Mouse (Mus musculus) olfactory bulb, adult 2 months (tissue): ENCODE results near the gene Coro1a. TPM values are rescaled to one million over a fixed set of nuclear protein-coding genes. Genes with fewer than 3 reads are reported as not detected.

Experiments used
- H3K27ac ChIP-seq: fragments of 200-500 bp; 2 replicates; pipeline ENCODE4 v1.5.1; 2012; ENCODE audit warnings: low read depth, low read length; ENCODE audit not compliant: insufficient read depth
- H3K4me1 ChIP-seq: fragments of 200-500 bp; 2 replicates; pipeline ENCODE4 v1.6.1; 2012; ENCODE audit warnings: low read length; ENCODE audit not compliant: control insufficient read depth, insufficient read depth
- H3K4me3 ChIP-seq: fragments of 200-500 bp; 2 replicates; pipeline ENCODE4 v1.5.1; 2012; ENCODE audit warnings: mild to moderate bottlenecking, low read depth, low read length, moderate library complexity; ENCODE audit not compliant: insufficient read depth
- CTCF ChIP-seq: fragments of 200-500 bp; IDR thresholded peaks from 2 replicates; pipeline ENCODE4 v1.5.1; 2012; ENCODE audit warnings: low read depth, mild to moderate bottlenecking, low read length, moderate library complexity; ENCODE audit not compliant: insufficient read depth
- POLR2A ChIP-seq: fragments of 200-500 bp; IDR thresholded peaks from 2 replicates; pipeline ENCODE4 v1.6.1; 2012; ENCODE audit warnings: mild to moderate bottlenecking, low read depth, low read length, moderate library complexity; ENCODE audit not compliant: insufficient read depth
- whole genome bisulfite sequencing: fragments of 180-500 bp; shearing (Covaris S2); methylation state at CpG from one replicate; pipeline ENCODE4 v1.1.7; 2018; 5-methylcytosine and 5-hydroxymethylcytosine counted together
- polyA plus RNA-seq: library from polyadenylated mRNA; stranded (reverse); fragments of >200 nt; gene quantifications from 2 replicates; pipeline ENCODE4 v1.2.4, GENCODE M21; 2012; ENCODE audit warnings: low replicate concordance; ENCODE audit not compliant: missing spikeins, insufficient read depth, insufficient read length

Gene Coro1a
- polyA plus RNA-seq, 1 experiment: 309 TPM

DNA sequence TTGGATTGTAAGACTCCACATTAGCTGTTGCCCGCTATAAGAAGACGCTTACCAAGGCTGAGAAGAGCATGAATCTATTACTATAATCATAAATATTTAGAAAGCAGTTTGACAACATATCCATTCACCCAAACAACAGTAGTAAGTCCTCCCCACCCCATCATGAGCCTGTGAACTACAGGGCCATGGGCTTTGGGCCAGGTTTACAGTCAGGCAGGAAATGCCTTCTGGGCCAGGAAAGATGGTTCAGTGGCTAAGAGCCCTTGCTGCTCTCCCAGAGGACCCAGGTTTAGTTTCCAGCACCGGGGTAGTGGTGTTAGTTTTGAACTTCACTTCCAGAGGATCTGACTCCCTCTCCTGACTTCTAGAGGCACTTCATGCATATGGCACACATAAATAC lies 10.0 kb upstream of the Coro1a start:
- WGBS: 87% methylated on average over 3 of the region's 3 CpGs
- no peak overlapping the region for H3K27ac ChIP-seq
- no peak for TF ChIP-seq POLR2A
- TF ChIP-seq CTCF: no peak
- H3K4me3 ChIP-seq: no peak overlapping the region
- H3K4me1 ChIP-seq: no peaks in the 10 kb centered on the region

DNA sequence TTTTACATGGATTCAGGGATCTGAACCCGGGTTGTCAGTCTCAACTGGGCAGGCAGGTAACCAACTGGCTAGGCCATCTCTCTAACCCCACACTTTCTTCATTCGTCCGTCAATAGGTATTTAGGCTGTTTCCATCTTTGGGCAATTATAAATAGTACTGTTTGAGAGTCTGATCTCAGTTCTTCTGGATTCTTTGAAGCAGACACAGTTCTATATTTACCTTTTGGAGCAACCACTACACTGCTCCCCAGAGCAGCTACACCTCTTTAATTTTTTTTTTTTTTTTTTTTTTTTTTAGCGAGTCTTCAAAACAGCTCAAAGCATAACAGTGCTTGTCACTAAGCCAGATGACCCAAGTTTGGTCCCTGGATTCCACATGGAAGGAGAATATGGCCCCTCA lies 8.1 kb upstream of the Coro1a start:
- TF ChIP-seq CTCF: no peak
- TF ChIP-seq POLR2A: no peak
- H3K27ac ChIP-seq: no peak overlapping the region
- WGBS: 81% methylated on average over 4 of the region's 4 CpGs
- H3K4me3 ChIP-seq: no peak overlapping the region
- no peaks in the 10 kb centered on the region for H3K4me1 ChIP-seq

DNA sequence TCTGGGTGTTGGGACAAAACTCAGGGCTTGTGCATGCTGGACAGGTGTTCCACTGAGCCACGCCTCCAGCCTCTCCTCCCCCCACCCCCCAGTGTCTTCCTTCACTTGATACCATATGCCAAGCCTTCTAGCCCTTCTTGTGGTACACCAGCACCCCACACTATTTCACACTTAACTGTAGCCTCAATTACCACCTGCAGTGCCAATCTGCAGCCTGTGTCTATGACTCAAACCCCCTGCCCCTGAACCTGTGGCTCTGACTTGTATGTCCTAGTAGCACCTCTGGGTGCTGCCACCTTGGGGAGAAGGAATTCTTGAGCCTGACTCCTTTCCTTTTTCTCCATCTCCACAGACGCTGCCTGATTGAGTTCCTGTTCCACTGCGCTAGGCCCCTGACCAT lies 4.3 kb upstream of the Coro1a start:
- WGBS: 82% methylated on average over 3 of the region's 3 CpGs
- TF ChIP-seq CTCF (no peak), POLR2A (no peak)
- no peaks in the 10 kb centered on the region for H3K4me1 ChIP-seq
- no peak overlapping the region for H3K4me3 ChIP-seq
- H3K27ac ChIP-seq: no peak overlapping the region

DNA sequence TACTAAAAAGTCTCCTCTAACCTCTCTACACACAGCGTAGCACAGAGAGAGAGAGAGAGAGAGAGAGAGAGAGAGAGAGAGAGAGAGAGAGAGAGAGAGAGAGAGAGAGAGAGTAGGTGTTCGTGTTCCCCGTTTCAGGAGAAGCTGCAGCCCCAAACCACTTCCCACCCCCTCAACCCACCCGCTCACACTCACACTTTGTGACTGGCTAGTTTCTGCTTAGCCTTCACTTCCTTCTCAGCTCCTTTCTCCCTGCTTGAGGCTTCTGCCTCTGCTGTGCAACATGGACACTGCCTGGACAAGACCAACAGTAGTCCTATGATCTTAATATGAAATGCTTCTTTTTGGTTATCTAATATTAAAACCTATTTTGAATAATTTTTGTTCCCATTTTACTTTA lies 2.7 kb upstream of the Coro1a start:
- Histone ChIP-seq H3K27ac (no peak overlapping the region), H3K4me1 (0 out of 2 replicates have a peak, but pooled peaks cover under 1% of the 10 kb centered on the region), H3K4me3 (no peak overlapping the region)
- TF ChIP-seq POLR2A: no peak
- no peak for TF ChIP-seq CTCF
- 61% methylated on average over 4 of the region's 4 CpGs for WGBS

DNA sequence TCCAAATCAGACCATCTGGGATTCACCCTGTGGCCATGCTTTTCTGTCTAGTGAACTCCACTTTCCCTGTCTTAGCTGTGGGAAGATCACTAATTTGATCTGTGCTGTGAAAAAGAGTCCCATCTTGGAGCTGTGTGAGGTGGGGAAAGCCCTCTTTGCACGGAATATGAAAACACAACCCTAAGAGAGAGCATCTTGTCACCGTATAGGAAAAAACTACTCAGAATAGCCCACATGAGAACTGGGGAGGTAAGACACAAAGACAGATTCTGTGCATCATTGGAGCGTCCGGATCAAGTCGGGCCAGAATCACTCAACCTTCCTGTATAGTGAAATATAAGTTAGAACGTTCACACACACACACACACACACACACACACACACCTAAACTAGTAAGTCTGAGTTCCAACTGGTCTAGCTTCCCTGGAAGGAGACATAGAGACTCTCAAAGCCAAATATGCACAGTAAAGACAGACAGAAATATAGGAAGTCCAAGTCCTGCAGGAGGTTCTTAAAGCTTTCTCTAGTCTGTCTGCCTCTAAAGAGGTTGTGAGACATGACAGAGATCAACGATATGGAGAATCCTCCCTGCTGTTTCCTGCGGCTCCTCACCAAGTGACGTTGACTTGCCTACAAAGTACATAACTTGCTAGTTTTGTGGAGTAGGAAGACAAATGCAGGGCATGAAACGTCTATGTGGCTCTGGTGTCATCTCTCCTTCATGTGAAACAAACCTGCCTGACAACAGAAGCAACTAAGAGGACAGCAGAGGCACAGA lies 777 bp upstream of the Coro1a start:
- TF ChIP-seq CTCF (no peak), POLR2A (no peak)
- 86% methylated on average over 10 of the region's 10 CpGs for WGBS
- H3K4me3 ChIP-seq: no peak overlapping the region
- H3K27ac ChIP-seq: no peak overlapping the region
- peaks cover 15% of the 10 kb centered on the region for H3K4me1 ChIP-seq

DNA sequence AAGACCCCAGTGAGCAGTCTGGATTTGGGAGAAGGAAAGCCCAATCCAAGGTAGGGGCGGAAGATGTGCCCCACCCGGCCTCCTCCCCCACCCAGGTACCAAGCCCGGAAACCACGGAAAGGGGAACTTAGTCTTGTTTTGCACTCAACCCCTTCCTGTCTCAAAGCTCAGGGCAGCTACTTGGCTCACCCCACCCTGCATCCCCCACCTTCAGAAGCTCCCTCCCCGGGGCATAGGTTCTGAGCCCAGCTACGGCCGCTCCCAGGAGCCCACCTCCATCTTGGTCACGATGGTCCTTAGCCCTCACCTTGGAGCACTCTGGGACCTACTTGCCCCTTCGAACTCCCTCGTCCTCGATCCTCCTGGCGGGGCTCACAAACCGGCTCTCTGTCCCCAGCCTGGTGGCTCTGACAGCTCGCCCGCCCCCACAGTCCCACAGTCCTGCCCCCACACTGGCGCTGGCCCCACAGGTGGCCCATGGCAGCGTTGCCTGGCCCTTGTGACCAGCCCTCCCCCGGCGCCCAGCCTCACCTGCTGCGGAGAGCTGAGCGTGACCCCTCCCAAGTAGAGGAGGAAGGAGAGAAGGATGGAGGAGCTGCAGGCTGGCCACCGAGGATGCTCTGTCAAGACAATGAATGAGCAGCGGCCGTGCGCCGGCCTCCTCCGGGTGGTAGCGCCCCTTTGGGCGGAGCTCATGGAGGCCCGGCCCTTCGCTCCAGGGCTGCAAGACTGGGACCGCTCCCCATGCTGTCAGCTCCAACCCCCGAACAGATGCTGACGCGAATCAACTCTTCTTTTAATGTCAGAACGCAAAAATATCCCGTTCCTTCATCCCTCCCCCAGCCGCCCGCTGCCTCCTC lies 3.2 kb downstream of the Coro1a start:
- Histone ChIP-seq H3K27ac (peak overlapping the region; percentile 47; the same call in 1 of the 2 replicates), H3K4me3 (peak overlapping the region; percentile 67), H3K4me1 (peaks cover 34% of the 10 kb centered on the region)
- WGBS: 3% methylated on average over 39 of the region's 39 CpGs
- peak; percentile 68 for TF ChIP-seq POLR2A
- TF ChIP-seq CTCF: no peak

DNA sequence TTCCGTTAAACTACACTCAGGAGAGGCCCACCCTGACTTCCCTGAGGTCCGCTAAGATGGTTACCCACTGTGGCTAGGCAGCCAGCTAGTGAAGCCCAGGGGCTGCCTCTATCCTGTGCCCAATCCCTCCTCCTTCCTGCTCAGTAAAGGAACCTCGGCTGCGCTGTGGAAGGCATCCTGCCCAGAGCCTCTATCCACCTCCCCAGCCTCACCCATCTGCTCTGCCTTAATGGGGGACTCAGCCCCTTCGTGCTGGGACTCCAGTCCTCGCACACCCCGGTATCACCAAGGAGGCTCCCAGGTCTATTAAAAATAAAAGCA lies 3.9 kb downstream of the Coro1a start:
- H3K4me1 ChIP-seq: peaks cover 34% of the 10 kb centered on the region
- WGBS: 14% methylated on average over 7 of the region's 7 CpGs

DNA sequence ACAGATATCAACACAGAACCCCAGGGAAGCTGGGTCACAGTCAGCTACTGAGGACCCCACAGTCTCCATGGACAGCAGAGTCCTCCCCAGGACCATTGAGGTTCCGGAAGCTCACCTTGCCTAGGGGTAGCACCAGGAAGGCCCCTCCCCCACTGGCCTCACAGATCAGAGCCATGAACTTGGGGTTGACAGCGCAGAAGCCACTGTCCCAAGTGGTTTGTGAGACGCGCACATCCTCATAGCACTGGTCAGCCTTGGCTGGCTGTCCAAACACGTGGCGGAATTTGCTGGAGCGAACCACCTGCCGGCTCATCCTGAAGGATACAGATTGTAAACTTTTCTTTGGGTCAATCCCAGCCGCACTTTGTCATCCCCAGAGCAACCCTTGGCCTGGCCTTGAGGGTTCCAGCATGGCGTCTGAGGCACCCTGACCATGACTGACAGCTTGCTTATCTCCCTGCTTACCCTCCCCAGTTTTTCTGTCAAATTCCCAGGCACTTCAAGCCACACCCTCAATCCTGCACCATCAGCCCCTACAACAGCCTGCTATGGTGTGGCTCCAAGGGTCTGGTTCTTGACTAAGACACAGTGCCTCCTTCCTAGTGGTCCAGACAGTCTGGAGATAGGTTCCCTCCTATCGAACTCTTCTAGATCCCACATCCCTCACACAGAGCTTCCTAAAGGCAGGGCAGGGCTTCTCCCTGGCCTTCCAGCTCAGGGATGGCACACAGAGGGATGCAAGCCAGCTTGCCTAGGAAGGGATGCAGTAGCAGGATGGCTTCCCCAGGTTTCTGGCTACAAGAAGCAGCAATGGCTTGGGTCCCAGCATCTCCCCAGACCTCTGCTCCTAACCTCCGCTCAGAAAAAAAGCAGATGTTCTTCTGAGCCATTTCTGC lies 4.5 kb downstream of the Coro1a start:
- peak overlapping the region; percentile 67 for H3K4me3 ChIP-seq
- no peak overlapping the region for H3K27ac ChIP-seq
- WGBS: 84% methylated on average over 12 of the region's 12 CpGs
- TF ChIP-seq POLR2A: no peak
- no peak for TF ChIP-seq CTCF
- peaks cover 34% of the 10 kb centered on the region for H3K4me1 ChIP-seq

More for the DNA sequence above, 3.9 kb downstream of the Coro1a start:
- Histone ChIP-seq H3K27ac (peak overlapping the region; percentile 47; the same call in 1 of the 2 replicates), H3K4me3 (peak overlapping the region; percentile 67)
- no peak for TF ChIP-seq POLR2A
- no peak for TF ChIP-seq CTCF

DNA sequence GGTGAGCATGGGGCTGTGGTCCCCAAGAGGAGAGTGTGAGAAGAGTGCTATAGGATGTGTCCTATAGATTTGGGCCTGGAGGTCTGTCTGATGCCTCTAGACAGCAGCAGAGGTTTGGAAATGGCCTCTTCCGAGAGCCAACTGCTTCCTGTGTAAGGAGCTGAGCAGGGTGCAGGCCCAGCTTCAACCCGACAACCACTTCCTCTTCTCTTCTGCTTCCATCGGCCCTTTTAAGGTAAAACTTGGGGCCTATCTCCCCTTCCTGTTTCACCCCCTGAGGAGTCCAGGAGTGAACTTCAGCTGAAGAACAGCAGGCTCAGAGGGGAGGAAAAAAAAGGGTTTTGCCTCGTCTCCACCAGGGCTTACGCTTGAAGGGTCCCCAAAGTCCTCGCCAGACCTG lies 5.2 kb downstream of the Coro1a start:
- no peak for TF ChIP-seq CTCF
- no peak for TF ChIP-seq POLR2A
- peaks cover 34% of the 10 kb centered on the region for H3K4me1 ChIP-seq
- no peak overlapping the region; the same call in 1 of the 2 replicates for H3K4me3 ChIP-seq
- no peak overlapping the region for H3K27ac ChIP-seq
- WGBS: 91% methylated on average over 6 of the region's 6 CpGs
